8 mouse cellular contexts compared by ENCODE assay signal in the genomic region with DNA sequence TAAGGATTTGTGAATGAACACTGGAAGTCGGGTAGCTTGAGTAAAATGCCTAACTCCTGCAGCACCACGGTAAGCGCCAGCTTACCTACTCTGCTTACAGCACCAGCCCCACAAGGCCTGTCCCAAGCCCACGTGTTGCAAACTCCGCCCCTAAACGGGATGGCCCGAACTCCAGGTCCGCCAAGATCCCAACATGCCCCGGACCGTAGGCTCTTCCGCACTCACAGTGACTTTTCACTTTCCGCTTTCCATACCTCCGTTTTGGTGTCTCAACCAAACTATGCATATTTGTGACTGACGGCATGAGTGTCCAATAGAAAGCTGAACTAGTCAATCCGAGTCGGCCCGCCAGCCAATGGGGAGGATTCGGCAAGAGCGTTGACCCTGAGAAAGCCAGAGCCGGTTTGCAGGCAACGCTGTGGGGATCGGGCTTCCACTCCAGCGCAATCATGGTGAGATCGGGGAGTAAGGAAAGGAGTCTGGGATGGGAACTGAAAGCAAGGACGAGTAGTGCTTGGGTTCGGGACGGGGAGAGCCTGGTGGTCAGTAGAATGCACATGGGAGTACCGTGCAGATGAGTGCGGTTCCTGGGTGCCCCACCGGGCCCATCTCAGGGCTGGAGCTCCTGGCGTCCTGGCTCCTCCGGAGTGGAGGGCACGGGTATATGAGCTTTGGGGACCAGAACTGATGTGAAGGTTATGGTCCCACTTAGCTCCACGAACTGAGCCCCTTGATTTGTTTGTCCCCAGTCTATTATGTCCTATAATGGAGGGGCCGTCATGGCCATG. TPM values are rescaled to one million over a fixed set of nuclear protein-coding genes. Genes with fewer than 3 reads are reported as not detected.
A peak's percentile ranks its signal among the peaks of the same experiment; 100 is the strongest.
DNase-seq lines count a peak whose midpoint lies in the region; ATAC-seq and TF ChIP-seq lines count a peak whose summit lies in the region.

Psmb3 (plus strand) TSS at position 361 of the 788 bp plus-strand sequence.

- peak within 1 kb of the TSS; percentile 77 for H3K27ac ChIP-seq in heart, embryonic 12.5 days (ENCODE audit: poor library complexity, severe bottlenecking)
- H3K27ac ChIP-seq in kidney, postnatal 0 days = peak within 1 kb of the TSS; percentile 80
- H3K27ac ChIP-seq in liver, embryonic 11.5 days (ENCODE audit: low read depth, low read length) = peak within 1 kb of the TSS; percentile 57
- peak within 1 kb of the TSS; percentile 70 for H3K27ac ChIP-seq in stomach, embryonic 14.5 days (ENCODE audit: low read length)

- H3K4me1 ChIP-seq in heart, embryonic 12.5 days (replicated peaks) = peaks cover 29% of the 10 kb centered on the region
- peaks cover 11% of the 10 kb centered on the region for H3K4me1 ChIP-seq in kidney, postnatal 0 days (replicated peaks; ENCODE audit: insufficient read depth, low read length)
- peaks cover 32% of the 10 kb centered on the region for H3K4me1 ChIP-seq in liver, embryonic 11.5 days (replicated peaks; ENCODE audit: control insufficient read depth, insufficient read depth, low read length)
- peaks cover 20% of the 10 kb centered on the region for H3K4me1 ChIP-seq in stomach, embryonic 14.5 days (ENCODE audit: control insufficient read depth, insufficient read depth, low read length)

- H3K36me3 ChIP-seq in heart, embryonic 12.5 days = peaks cover 35% of the 10 kb centered on the region
- peaks cover 15% of the 10 kb centered on the region; the same call in 1 of the 2 replicates for H3K36me3 ChIP-seq in kidney, postnatal 0 days (ENCODE audit: insufficient read depth, low read length)
- peaks cover 14% of the 10 kb centered on the region for H3K36me3 ChIP-seq in liver, embryonic 11.5 days (ENCODE audit: control insufficient read depth, insufficient read depth, low read length)
- peaks cover 12% of the 10 kb centered on the region for H3K36me3 ChIP-seq in stomach, embryonic 14.5 days (ENCODE audit: control insufficient read depth, insufficient read depth, low read length)

- WGBS in heart, embryonic 12.5 days = under 1% methylated on average over 35 of the region's 35 CpGs
- whole genome bisulfite sequencing in kidney, postnatal 0 days = under 1% methylated on average over 35 of the region's 35 CpGs
- under 1% methylated on average over 35 of the region's 35 CpGs for WGBS in liver, embryonic 11.5 days
- under 1% methylated on average over 35 of the region's 35 CpGs for WGBS in stomach, embryonic 14.5 days

- H3K4me2 ChIP-seq in heart, embryonic 12.5 days = peak within 1 kb of the TSS; percentile 92
- H3K4me2 ChIP-seq in kidney, postnatal 0 days (ENCODE audit: low read length) = peak within 1 kb of the TSS; percentile 65
- peak within 1 kb of the TSS; percentile 93 for H3K4me2 ChIP-seq in liver, embryonic 11.5 days
- H3K4me2 ChIP-seq in stomach, embryonic 14.5 days (replicated peaks; ENCODE audit: low read depth, low read length) = peak within 1 kb of the TSS; percentile 93

- peak; percentile 99 for DNase-seq in CD4-positive helper T cell, adult 2 months (ENCODE audit: low read depth, low spot score)
- peak; percentile 100 for DNase-seq in brain, embryonic 18.5 days (ENCODE audit: low read depth, low spot score)
- peak; percentile 100 for DNase-seq in kidney, postnatal 0 days (ENCODE audit: low spot score)
- peak; percentile 92 for DNase-seq in liver, embryonic 11.5 days (ENCODE audit: low spot score)
- DNase-seq in naive thymus-derived CD4-positive, alpha-beta T cell, adult 2 months (ENCODE audit: low read depth) = peak; percentile 99

- no peaks in the 10 kb centered on the region for H3K27me3 ChIP-seq in heart, embryonic 12.5 days (replicated peaks)
- no peaks in the 10 kb centered on the region for H3K27me3 ChIP-seq in kidney, postnatal 0 days (ENCODE audit: insufficient read depth, low read length)
- peaks cover 19% of the 10 kb centered on the region for H3K27me3 ChIP-seq in liver, embryonic 11.5 days (replicated peaks; ENCODE audit: control insufficient read depth, insufficient read depth, low read length)
- no peaks in the 10 kb centered on the region for H3K27me3 ChIP-seq in stomach, embryonic 14.5 days (ENCODE audit: control insufficient read depth, insufficient read depth, low read length)

- peak within 1 kb of the TSS; percentile 88 for H3K9ac ChIP-seq in heart, embryonic 12.5 days
- peak within 1 kb of the TSS; percentile 75 for H3K9ac ChIP-seq in kidney, postnatal 0 days (ENCODE audit: low read depth, low read length)
- peak within 1 kb of the TSS; percentile 76 for H3K9ac ChIP-seq in liver, embryonic 11.5 days (ENCODE audit: low read depth, low read length)
- peak within 1 kb of the TSS; percentile 77 for H3K9ac ChIP-seq in stomach, embryonic 14.5 days (replicated peaks; ENCODE audit: low read depth, low read length)

- no peaks in the 10 kb centered on the region for H3K9me3 ChIP-seq in heart, embryonic 12.5 days (replicated peaks)
- H3K9me3 ChIP-seq in kidney, postnatal 0 days (replicated peaks; ENCODE audit: low read length) = no peaks in the 10 kb centered on the region
- no peaks in the 10 kb centered on the region for H3K9me3 ChIP-seq in liver, embryonic 11.5 days (ENCODE audit: control insufficient read depth, low read length)
- H3K9me3 ChIP-seq in stomach, embryonic 14.5 days (ENCODE audit: control insufficient read depth, low read depth, low read length) = no peaks in the 10 kb centered on the region

- H3K4me3 ChIP-seq in heart, embryonic 12.5 days = peak within 1 kb of the TSS; percentile 80
- H3K4me3 ChIP-seq in kidney, postnatal 0 days (replicated peaks; ENCODE audit: low read depth, low read length) = peak within 1 kb of the TSS; percentile 66
- H3K4me3 ChIP-seq in liver, embryonic 11.5 days (ENCODE audit: low read depth, low read length) = peak within 1 kb of the TSS; percentile 80
- peak within 1 kb of the TSS; percentile 74 for H3K4me3 ChIP-seq in stomach, embryonic 14.5 days (ENCODE audit: low read depth, low read length)

- peak; percentile 92 for ATAC-seq in erythroid progenitor cell, adult 5-6 weeks (replicated peaks; ENCODE audit: low FRiP score, poor library complexity, severe bottlenecking)
- ATAC-seq in heart, embryonic 12.5 days (ENCODE audit: insufficient number of reproducible peaks, low FRiP score) = peak; percentile 88
- ATAC-seq in kidney, postnatal 0 days (replicated peaks; ENCODE audit: low FRiP score, low read depth) = peak; percentile 85
- ATAC-seq in liver, embryonic 11.5 days (replicated peaks; ENCODE audit: low FRiP score) = peak; percentile 89
- peak; percentile 90 for ATAC-seq in stomach, embryonic 14.5 days (ENCODE audit: insufficient number of reproducible peaks, insufficient read depth, low FRiP score, low read depth)

- TF ChIP-seq CTCF in kidney, postnatal 0 days (IDR thresholded peaks at IDR 0.05; ENCODE audit: low read depth) = no peak

RNA-seq across cellular contexts. Expression of gene Psmb3, which starts in this region (rescaled TPM):
- 20.5 and 50.7 TPM in 2 replicates for total RNA-seq in erythroid progenitor cell, adult 5-6 weeks (2015; ENCODE audit: low replicate concordance)
- total RNA-seq in erythroid progenitor cell, adult 5-6 weeks (2017; ENCODE audit: low replicate concordance) = 7.9 and 45.8 TPM in 2 replicates
- 342 and 374 TPM in 2 replicates for polyA plus RNA-seq in heart, embryonic 12.5 days (2016; fragmentation: Nextera tagmentation; extraction: Ambion mirVana)
- polyA plus RNA-seq in kidney, postnatal 0 days (2015; fragmentation: Nextera tagmentation; extraction: Ambion mirVana) = 504 and 541 TPM in 2 replicates
- polyA plus RNA-seq in liver, embryonic 11.5 days (2014; fragmentation: Nextera tagmentation; extraction: Ambion mirVana) = 558 and 561 TPM in 2 replicates
- 429 and 454 TPM in 2 replicates for polyA plus RNA-seq in stomach, embryonic 14.5 days (2014; fragmentation: Nextera tagmentation; extraction: Ambion mirVana)

Comparison
In these comparisons a context has a peak if more than half of its experiments do, and no peak if none do; other contexts are left out.
1. Peak in every context shown above with its lines: DNase-seq, ATAC-seq, H3K4me3 ChIP-seq and H3K27ac ChIP-seq.